8 mouse cellular contexts compared by ENCODE assay signal in genomic region chr8:48690665-48691395, GRCm38 (mm10).
DNase-seq lines count a peak whose midpoint lies in the region; ATAC-seq and TF ChIP-seq lines count a peak whose summit lies in the region.

No protein-coding gene starts in this region.

- no peak for TF ChIP-seq POLR2A in heart, adult 2 months (IDR thresholded peaks at IDR 0.05; ENCODE audit: insufficient read depth, low read depth, low read length)

- H3K9me3 ChIP-seq in neural tube, embryonic 15.5 days (replicated peaks), result no peaks in the 10 kb centered on the region

- DNase-seq in heart, adult 2 months, result peak; percentile 37 to 59
- no peak for DNase-seq in heart, postnatal 25 days (ENCODE audit: low spot score)
- DNase-seq in urinary bladder, postnatal 14 days (ENCODE audit: low spot score), result peak; percentile 30
- DNase-seq in urinary bladder, postnatal 25 days (ENCODE audit: low spot score), result no peak
- peak; percentile 73 to 77 for DNase-seq in heart, postnatal 10 days
- DNase-seq in spleen, postnatal 36 days (ENCODE audit: low spot score in 2 of 2), result no peak
- no peak for DNase-seq in frontal cortex, postnatal 14 days (ENCODE audit: low spot score in 2 of 2)

- intact Hi-C loops in heart, adult 2 months (cut with DNase I), result loop anchor here (5.0 kb wide), 1 partner anchor 66 kb away; no protein-coding TSS in a partner anchor
- intact Hi-C loops in heart, postnatal 25 days (cut with DNase I), result loop anchor here (5.0 kb wide), 1 partner anchor 61 kb away; no protein-coding TSS in a partner anchor
- intact Hi-C loops in heart, postnatal 10 days (cut with DNase I), result loop anchor here (5.0 to 10.0 kb wide), 3 partner anchors 66 to 344 kb away; partner anchors contain the start of gene Tenm3

- no peak overlapping the region for H3K4me3 ChIP-seq in heart, adult 2 months
- no peak overlapping the region for H3K4me3 ChIP-seq in neural tube, embryonic 15.5 days (replicated peaks)

- WGBS in heart, adult 2 months, result 55% methylated on average over 10 of the region's 10 CpGs
- WGBS in neural tube, embryonic 15.5 days, result 50% methylated on average over 10 of the region's 10 CpGs

- ATAC-seq in neural tube, embryonic 15.5 days (ENCODE audit: low FRiP score), result peak; percentile 64; the same call in 1 of the 2 replicates

- no peaks in the 10 kb centered on the region for H3K36me3 ChIP-seq in heart, adult 2 months (ENCODE audit: control insufficient read depth, insufficient read depth, low read length)
- no peaks in the 10 kb centered on the region for H3K36me3 ChIP-seq in neural tube, embryonic 15.5 days

- H3K79me2 ChIP-seq in heart, adult 2 months (replicated peaks; ENCODE audit: control insufficient read depth, insufficient read depth, low read length), result no peaks in the 10 kb centered on the region

- peak; percentile 59 for TF ChIP-seq CTCF in heart, adult 2 months (IDR thresholded peaks at IDR 0.05)

- no peak overlapping the region for H3K4me2 ChIP-seq in neural tube, embryonic 15.5 days

- TF ChIP-seq EP300 in heart, adult 2 months (IDR thresholded peaks at IDR 0.05; ENCODE audit: insufficient read depth, low read depth, low read length), result peak; percentile 53; the same call in 1 of the 2 replicates

- H3K4me1 ChIP-seq in heart, adult 2 months (ENCODE audit: control insufficient read depth, insufficient read depth, low read length), result peaks cover 2% of the 10 kb centered on the region; the same call in 1 of the 2 replicates
- H3K4me1 ChIP-seq in neural tube, embryonic 15.5 days, result peaks cover 27% of the 10 kb centered on the region

- H3K9ac ChIP-seq in heart, adult 2 months (ENCODE audit: low read depth, low read length), result no peak overlapping the region
- no peak overlapping the region for H3K9ac ChIP-seq in neural tube, embryonic 15.5 days (replicated peaks)

- no peak overlapping the region for H3K27ac ChIP-seq in heart, adult 2 months
- peak overlapping the region; percentile 45; the same call in 1 of the 2 replicates for H3K27ac ChIP-seq in neural tube, embryonic 15.5 days (replicated peaks)

- H3K27me3 ChIP-seq in heart, adult 2 months (ENCODE audit: control insufficient read depth, insufficient read depth, low read length), result no peaks in the 10 kb centered on the region
- H3K27me3 ChIP-seq in neural tube, embryonic 15.5 days (replicated peaks), result no peaks in the 10 kb centered on the region

Comparison
In these comparisons a context has a peak if more than half of its experiments do, and no peak if none do; other contexts are left out.
1. DNase-seq: peak in heart, adult 2 months (2 of 2), urinary bladder, postnatal 14 days (single experiment) and heart, postnatal 10 days (2 of 2); none in heart, postnatal 25 days (single experiment), urinary bladder, postnatal 25 days (single experiment), spleen, postnatal 36 days (0 of 2) and frontal cortex, postnatal 14 days (0 of 2).